Mouse (Mus musculus) gastrocnemius, adult 2 months (tissue): Measurements from ENCODE around the gene Cnr2. TPM values are rescaled to one million over a fixed set of nuclear protein-coding genes. Genes with fewer than 3 reads are reported as not detected.

Source experiments
- DNase-seq: peaks from one replicate; pipeline ENCODE4 v3.0.0; 2022
- H3K27ac ChIP-seq: fragments of 200-600 bp; 2 replicates; pipeline ENCODE4 v1.8.1; 2022; ENCODE audit warnings: mild to moderate bottlenecking
- H3K4me3 ChIP-seq: fragments of 200-600 bp; 2 replicates; pipeline ENCODE4 v1.8.1; 2022; ENCODE audit warnings: mild to moderate bottlenecking, moderate library complexity
- CTCF ChIP-seq: fragments of 200-600 bp; IDR thresholded peaks from 2 replicates; pipeline ENCODE4 v1.8.1; 2022; ENCODE audit warnings: antibody characterized with exemption, mild to moderate bottlenecking, moderate library complexity
- intact Hi-C: fragments of 180-260 bp; cut with DNase I; formaldehyde crosslinking; loops from one replicate; pipeline ENCODE4 v1.15.1; 2025
- total RNA-seq, 2 experiments: library from RNA; stranded (reverse); gene quantifications; 2 replicates each; pipeline ENCODE4 v1.2.3; 2021

Cnr2 gene
- total RNA-seq, 2 experiments from 2014 or later, result 0.10 to 0.11 TPM

DNA sequence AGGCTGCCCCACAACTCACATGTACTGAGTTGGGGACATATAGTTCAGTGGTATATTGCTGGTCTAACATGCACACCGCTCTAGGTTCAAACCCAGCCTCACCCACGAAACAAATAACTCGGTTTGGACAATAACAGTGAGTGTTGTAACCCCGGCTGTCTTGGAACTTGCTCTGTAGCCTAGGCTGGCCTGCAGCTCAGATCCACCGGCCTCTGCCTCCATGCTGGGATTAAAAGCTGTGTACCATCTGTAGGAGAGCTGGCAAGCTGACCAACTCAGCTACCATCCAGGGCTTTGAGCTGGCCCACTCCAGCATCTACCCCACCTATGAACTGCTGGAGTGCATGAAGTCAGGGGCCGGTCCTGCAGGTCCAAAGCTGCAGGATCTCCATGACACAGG lies 15.2 kb upstream of the Cnr2 start:
- Histone ChIP-seq H3K27ac (no peak overlapping the region), H3K4me3 (no peak overlapping the region)
- TF ChIP-seq CTCF, result no peak
- intact Hi-C loops, result no loop called here
- no peak for DNase-seq

DNA sequence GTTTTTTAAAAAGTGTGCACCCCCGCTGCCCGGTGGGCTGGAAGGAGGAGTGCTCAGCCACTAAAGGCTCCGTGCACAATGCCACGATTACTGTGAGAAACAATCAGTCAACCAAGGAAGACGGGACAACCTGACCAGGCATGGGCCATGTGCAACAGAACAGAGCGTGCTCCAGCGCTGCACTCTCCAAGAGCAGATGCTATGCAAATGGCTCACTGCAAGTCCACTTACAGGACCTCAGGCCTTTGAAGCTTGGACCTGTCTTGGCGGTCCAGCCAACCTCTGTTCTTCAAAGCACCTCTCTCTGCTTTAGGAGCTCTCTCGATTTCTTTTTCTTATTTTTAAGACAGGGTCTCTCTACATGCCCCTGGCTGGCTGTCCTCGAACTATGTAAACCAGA lies 14.6 kb upstream of the Cnr2 start:
- no peak overlapping the region for H3K4me3 ChIP-seq
- no peak for TF ChIP-seq CTCF
- no peak overlapping the region for H3K27ac ChIP-seq
- intact Hi-C loops, result no loop called here
- DNase-seq, result no peak

DNA sequence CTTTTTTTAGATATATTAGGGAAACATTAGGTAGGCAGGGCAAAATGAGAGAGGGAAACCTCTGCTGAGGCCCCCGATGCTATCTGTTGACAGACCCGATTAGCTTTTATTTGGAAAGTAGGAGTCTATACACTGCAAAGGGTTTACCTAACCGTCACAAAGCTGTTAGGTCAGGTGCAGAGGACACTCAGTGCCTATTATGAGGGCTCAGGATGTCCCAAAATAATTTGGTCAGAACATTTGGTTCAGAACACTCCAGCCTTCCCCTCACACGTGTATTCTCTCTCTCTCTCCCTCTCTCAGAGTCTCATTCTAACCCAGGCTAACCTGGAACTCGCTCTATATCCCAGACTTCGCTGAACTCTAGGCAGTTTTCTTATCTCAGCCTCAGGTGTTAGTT lies 13.2 kb upstream of the Cnr2 start:
- intact Hi-C loops, result no loop called here
- Histone ChIP-seq H3K27ac (no peak overlapping the region), H3K4me3 (no peak overlapping the region)
- no peak for TF ChIP-seq CTCF
- DNase-seq, result no peak

DNA sequence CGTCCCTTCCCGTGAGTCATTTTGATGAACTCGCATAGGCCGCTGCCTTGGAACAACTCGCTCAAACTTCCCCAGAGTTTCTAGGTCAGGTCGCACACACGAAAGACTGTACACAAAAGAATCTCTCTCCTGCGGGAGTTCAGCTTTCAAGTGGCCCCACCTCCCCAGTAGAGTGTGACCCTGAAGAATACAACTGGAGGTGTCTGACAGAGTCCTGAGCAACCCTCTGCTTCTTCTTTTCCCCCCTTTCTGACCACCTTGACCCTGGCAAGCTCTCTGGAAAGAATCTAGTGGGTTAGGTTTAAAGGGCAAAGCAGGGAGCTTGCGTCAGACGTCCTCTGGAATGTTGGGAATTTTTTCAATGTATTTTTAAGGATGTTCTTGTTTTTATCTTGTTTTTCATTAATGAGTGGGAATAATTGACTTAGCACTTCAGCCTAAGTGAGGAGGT lies 11.8 kb upstream of the Cnr2 start:
- no peak for DNase-seq
- Histone ChIP-seq H3K27ac (peak overlapping the region; percentile 65), H3K4me3 (no peak overlapping the region)
- intact Hi-C loops, result no loop called here
- no peak for TF ChIP-seq CTCF

DNA sequence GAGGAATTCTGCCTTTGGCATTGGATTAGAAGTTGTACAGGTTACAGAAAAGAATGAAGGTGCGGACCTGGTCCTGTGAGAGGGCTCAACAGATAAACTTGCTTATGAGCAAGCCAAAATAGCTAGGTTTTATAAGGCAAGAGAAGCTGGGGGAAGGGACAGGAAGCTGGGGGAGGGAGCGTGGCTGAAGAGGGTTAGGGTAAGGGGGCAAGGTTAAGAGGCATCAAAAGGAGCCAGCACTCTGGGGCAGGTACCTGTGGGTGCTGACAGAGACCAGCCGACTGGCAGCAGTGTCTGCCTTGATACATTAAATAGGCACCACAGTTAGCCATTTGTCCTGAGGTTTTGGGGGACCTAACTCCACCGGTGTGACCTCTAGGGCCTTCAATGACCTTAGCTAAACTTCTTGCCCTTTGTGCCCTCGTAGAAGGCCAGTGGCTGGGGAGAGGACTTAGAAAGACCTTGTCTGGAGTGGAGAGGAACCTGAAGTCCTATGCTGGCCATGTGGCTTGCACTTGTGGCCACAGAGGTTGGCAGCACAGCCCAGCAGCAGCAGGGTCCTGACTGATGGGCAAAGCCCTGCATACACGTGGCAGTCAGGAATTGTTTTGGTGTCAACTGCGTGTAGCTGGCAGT lies 11.2 kb upstream of the Cnr2 start:
- no peak for TF ChIP-seq CTCF
- Histone ChIP-seq H3K27ac (peak overlapping the region; percentile 65), H3K4me3 (no peak overlapping the region)
- no peak for DNase-seq
- intact Hi-C loops, result no loop called here

DNA sequence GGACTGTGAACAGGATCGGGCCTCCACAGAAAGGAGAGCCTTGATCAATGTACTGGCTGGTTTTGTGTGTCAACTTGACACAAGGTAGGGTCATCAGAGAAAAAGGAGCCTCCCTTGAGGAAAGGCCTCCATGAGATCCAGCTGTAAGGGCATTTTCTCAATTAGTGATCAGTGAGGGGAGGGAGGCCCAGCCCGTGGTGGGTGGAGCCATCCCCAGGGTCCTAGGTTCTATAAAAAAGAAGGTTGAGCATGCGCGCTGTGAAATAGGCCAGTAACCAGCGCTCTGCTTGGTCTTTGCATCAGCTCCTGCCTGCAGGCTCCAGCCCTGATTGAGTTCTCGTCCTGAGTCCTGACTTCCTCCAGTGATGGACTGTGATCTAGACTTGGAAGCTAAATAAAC lies 10.7 kb upstream of the Cnr2 start:
- no peak for DNase-seq
- no peak for TF ChIP-seq CTCF
- Histone ChIP-seq H3K27ac (peak overlapping the region; percentile 65), H3K4me3 (no peak overlapping the region)
- intact Hi-C loops, result no loop called here

DNA sequence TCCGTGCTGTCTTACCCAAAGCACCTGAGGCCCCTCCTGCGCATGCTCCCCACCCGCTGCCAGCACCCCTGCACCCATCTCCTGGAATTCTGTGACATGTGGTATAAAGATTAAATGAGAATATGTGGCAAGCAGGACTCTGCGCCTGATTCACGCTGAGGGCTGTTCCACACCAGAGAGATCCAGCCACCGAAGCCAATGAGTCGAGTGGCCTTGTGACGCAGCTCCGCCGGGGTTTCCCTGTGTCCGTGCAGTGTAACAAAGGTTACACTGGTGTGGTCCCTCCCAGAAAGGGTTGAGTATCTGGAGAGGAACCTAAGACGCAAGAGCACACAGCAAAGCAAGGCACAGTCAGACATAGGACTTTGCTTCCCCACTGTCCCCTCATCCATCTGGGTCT lies 9.5 kb upstream of the Cnr2 start:
- TF ChIP-seq CTCF, result no peak
- DNase-seq, result no peak
- intact Hi-C loops, result no loop called here
- Histone ChIP-seq H3K27ac (no peak overlapping the region; the same call in 1 of the 2 replicates), H3K4me3 (no peak overlapping the region; the same call in 1 of the 2 replicates)

DNA sequence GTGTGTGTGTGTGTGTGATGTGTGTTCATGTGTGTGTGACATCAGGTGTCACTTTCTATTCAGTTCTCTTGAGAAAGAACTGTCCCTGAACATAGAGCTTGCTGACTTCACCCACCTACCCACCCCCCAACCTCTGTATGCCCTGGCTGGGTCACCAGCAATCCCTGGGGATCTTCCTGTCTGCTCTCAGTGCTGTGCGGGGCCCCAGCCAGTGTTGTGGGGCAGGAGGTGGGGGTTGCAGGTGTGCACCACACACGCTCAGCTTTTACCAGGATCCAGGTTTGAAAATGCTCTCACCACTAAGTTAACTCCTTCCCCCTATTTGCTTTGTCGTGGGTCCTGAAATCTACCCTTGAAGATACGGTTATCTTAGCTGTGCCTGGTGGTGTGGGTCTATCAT lies 9.0 kb upstream of the Cnr2 start:
- intact Hi-C loops, result no loop called here
- DNase-seq, result no peak
- no peak for TF ChIP-seq CTCF
- Histone ChIP-seq H3K27ac (no peak overlapping the region), H3K4me3 (no peak overlapping the region)

DNA sequence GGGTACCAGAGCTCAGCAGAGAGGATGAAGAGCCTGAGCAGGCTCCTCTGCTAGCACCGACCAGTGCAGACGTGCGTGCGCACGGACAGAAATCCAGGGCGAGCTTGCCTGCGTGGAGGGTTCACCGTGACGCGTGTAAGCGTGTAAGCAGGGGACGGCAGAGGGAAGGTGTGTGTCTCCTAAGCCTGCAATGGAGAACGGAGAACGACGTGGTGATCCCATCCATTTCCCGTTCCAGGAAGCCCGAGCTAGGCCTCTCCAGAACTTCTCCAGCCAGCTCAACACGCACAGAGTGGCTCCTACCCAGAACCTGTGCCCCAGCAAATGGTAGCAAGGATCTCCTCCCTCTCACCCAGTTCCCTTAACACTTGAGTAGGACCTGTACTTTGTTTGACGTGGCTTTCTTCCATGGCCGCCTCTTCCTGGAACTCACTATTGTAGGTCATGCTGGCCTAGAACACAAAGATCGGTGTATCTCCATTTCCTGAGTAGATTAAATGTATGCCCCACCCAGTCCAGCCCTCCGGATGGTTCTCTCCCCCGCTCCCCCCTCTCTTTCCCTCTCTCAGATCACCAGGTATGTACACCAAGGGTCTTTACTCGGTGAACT lies 6.6 kb upstream of the Cnr2 start:
- DNase-seq, result no peak
- no peak overlapping the region for H3K4me3 ChIP-seq
- H3K27ac ChIP-seq, result no peak overlapping the region
- TF ChIP-seq CTCF, result no peak
- intact Hi-C loops, result loop anchor here (2.0 kb wide), 1 partner anchor 30 kb away; no protein-coding TSS in a partner anchor

DNA sequence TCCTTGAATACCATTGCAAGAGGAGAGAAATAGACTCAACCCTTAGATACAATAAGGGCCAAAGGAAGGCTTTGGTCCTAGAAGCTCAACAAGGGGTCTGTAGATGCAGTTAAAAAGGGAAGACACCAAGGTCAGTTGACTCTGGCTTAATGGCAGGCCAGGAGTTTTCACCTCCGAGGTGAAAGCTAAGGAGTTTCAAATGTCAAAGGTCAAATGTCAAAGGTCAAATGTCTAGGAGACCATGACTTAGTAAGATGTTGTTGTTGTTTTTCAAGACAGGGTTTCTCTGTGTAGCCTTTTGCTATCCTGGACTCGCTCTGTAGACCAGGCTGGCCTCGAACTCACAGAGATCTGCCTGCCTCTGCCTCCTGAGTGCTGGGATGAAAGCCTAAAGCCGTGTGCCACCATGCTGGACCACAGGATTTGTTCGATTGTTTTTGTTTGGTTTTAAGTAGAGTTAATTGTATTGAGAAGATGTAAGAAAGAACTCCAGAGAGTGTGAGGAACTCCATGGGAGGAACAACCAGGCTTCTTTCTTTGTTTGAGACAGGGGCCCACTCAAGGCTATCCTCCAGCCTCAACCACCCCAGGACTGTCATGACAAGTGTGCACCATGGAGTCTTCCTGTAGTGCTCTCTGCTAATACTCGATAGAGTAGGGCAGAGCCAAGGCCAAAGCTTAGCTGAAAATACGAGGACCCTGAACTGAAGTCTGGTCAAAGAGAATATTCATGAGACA lies 5.9 kb upstream of the Cnr2 start:
- intact Hi-C loops, result loop anchor here (2.0 kb wide), 1 partner anchor 29 kb away; no protein-coding TSS in a partner anchor
- H3K27ac ChIP-seq, result no peak overlapping the region
- DNase-seq, result no peak
- TF ChIP-seq CTCF, result no peak
- H3K4me3 ChIP-seq, result no peak overlapping the region

DNA sequence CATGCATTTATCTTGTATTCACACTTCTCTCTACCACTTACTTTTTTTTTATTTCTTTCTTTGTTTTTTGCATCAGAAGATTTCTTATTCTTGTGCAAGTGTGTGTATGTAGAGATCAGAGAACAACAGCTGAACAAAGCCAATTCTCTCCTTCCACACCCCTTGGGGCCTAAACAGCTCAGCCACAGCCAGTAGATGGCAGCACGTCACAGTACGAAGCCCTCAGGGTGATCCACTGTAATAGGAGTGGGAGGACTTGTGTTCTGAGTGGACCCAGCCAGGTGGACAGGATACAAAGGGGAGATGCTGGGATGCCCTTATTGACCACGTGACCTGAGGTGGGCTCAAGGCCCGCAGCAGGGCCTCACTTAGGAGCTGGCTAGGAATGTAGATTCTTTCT lies 5.3 kb upstream of the Cnr2 start:
- peak; percentile 92; the same call in 1 of the 2 replicates for TF ChIP-seq CTCF

DNA sequence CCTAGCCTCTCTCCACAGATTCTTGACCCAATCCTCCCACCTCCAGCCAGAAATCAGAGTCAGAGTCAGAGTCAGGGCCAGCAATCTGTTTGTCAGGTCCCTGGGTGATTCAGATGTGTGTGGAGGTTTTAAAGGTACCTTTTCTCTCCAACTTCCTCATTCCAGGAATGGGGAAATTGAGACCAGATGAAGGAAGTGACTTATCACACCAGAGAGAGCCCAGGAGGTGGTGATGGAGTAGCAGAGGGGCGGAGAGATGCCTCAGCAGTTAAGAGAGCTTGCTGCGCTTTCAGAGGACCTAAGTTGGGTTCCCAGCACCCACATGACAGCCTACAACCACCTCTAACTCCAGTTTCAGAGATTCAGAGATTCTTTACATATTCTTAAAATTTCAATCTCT lies 3.7 kb upstream of the Cnr2 start:
- Histone ChIP-seq H3K4me3 (no peak overlapping the region), H3K27ac (no peak overlapping the region)
- DNase-seq, result no peak
- intact Hi-C loops, result loop anchor here (5.0 kb wide), 1 partner anchor 41 kb away; no protein-coding TSS in a partner anchor
- no peak for TF ChIP-seq CTCF

More for the DNA sequence above, 5.3 kb upstream of the Cnr2 start:
- Histone ChIP-seq H3K27ac (no peak overlapping the region), H3K4me3 (no peak overlapping the region)
- intact Hi-C loops, result loop anchor here (2.0 to 5.0 kb wide), 2 partner anchors 29 to 42 kb away; no protein-coding TSS in a partner anchor
- peak; percentile 83 for DNase-seq

DNA sequence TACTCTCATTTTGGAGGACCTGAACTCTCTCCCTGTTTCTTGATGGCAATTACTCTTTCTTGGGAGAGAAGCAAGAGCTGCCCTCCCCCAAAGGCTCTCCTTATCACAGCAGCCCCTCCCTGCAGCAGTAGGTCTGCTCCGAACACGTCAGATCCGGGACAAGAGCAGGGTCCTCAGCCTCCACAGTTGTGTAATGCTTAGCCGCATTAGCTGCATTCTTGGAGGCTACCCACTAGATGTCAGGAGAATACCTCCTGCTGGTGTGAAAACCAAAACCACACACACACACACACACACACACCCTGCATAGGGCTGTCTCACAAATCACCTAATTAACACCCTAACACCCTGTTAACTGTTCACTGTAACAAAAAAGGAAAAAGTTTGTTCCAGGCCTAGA lies 2.3 kb upstream of the Cnr2 start:
- Histone ChIP-seq H3K27ac (no peak overlapping the region), H3K4me3 (no peak overlapping the region)
- no peak for DNase-seq
- peak; percentile 7; the same call in 1 of the 2 replicates for TF ChIP-seq CTCF
- intact Hi-C loops, result loop anchor here (5.0 kb wide), 1 partner anchor 39 kb away; no protein-coding TSS in a partner anchor
